Mouse (Mus musculus) neural tube, embryonic 15.5 days (tissue): ENCODE results near the gene Thoc6. TPM values are rescaled to one million over a fixed set of nuclear protein-coding genes. Genes with fewer than 3 reads are reported as not detected.

Experiments used
- ATAC-seq: fragments of 200-750 bp; cut with Nextera tagmentation; 2 replicates; pipeline ENCODE4 v1.8.0; 2017; ENCODE audit warnings: mild to moderate bottlenecking, moderate TSS enrichment, moderate library complexity; ENCODE audit not compliant: low FRiP score
- H3K27ac ChIP-seq: fragments of 300-500 bp; sonication (generic); replicated peaks from 2 replicates; pipeline ENCODE4 v1.5.1; 2015; ENCODE audit warnings: mild to moderate bottlenecking, inconsistent platforms
- H3K27me3 ChIP-seq: fragments of 300-500 bp; sonication (generic); replicated peaks from 2 replicates; pipeline ENCODE4 v1.6.1; 2015; ENCODE audit warnings: inconsistent platforms
- H3K36me3 ChIP-seq: fragments of 300-500 bp; sonication (generic); 2 replicates; pipeline ENCODE4 v1.6.1; 2015; ENCODE audit warnings: inconsistent platforms
- H3K4me1 ChIP-seq: fragments of 300-500 bp; sonication (generic); 2 replicates; pipeline ENCODE4 v1.6.1; 2015; ENCODE audit warnings: inconsistent platforms
- H3K4me2 ChIP-seq: fragments of 300-500 bp; sonication (generic); 2 replicates; pipeline ENCODE4 v1.6.1; 2015; ENCODE audit warnings: inconsistent platforms, mild to moderate bottlenecking, moderate library complexity
- H3K4me3 ChIP-seq: fragments of 300-500 bp; sonication (generic); replicated peaks from 2 replicates; pipeline ENCODE4 v1.5.1; 2015; ENCODE audit warnings: mild to moderate bottlenecking, inconsistent platforms
- H3K9ac ChIP-seq: fragments of 300-500 bp; sonication (generic); replicated peaks from 2 replicates; pipeline ENCODE4 v1.6.1; 2015; ENCODE audit warnings: mild to moderate bottlenecking, inconsistent platforms
- H3K9me3 ChIP-seq: fragments of 300-500 bp; sonication (generic); replicated peaks from 2 replicates; pipeline ENCODE4 v1.6.1; 2016; ENCODE audit warnings: inconsistent platforms
- WGBS: fragments of 180-500 bp; shearing (Covaris S2); methylation state at CpG from one replicate; pipeline ENCODE4 v1.1.7; 2015; ENCODE audit warnings: mixed read lengths; 5-methylcytosine and 5-hydroxymethylcytosine counted together
- polyA plus RNA-seq: library from polyadenylated mRNA; unstranded; fragments of >200 nt; fragmentation: Nextera tagmentation; extraction: Ambion mirVana; gene quantifications from 2 replicates; pipeline ENCODE4 v1.2.1, GENCODE M21; 2015

Thoc6 gene
- polyA plus RNA-seq, 1 experiment from 2014 or later, result 44.1 TPM

- Histone ChIP-seq H3K9ac (no peak overlapping the region), H3K27ac (no peak overlapping the region), H3K4me3 (no peak overlapping the region), H3K27me3 (peaks cover 25% of the 10 kb centered on the region), H3K36me3 (no peaks in the 10 kb centered on the region), H3K4me1 (peaks cover 12% of the 10 kb centered on the region), H3K4me2 (no peak overlapping the region), H3K9me3 (no peaks in the 10 kb centered on the region)
- ATAC-seq, result no peak
- WGBS, result 12% methylated on average over 3 of the region's 3 CpGs
These were observed 22.1 kb upstream of the Thoc6 start for GRCm38 (mm10) chr17:23695801-23696200.

GRCm38 (mm10) chr17:23694491-23694890, 20.8 kb upstream of the Thoc6 start:
- WGBS, result 71% methylated on average over 1 of the region's 1 CpGs
- no peaks in the 10 kb centered on the region for H3K9me3 ChIP-seq
- no peaks in the 10 kb centered on the region for H3K36me3 ChIP-seq
- peaks cover 25% of the 10 kb centered on the region for H3K27me3 ChIP-seq
- peaks cover 7% of the 10 kb centered on the region for H3K4me1 ChIP-seq
- H3K4me3 ChIP-seq, result no peak overlapping the region
- no peak overlapping the region for H3K27ac ChIP-seq
- no peak overlapping the region for H3K9ac ChIP-seq
- H3K4me2 ChIP-seq, result no peak overlapping the region
- no peak for ATAC-seq

GRCm38 (mm10) chr17:23683856-23684672, 10.4 kb upstream of the Thoc6 start, which contains the start of gene Cldn9:
TSS of gene Cldn9 (minus strand) at chr17:23684026.
- Histone ChIP-seq H3K27ac (no peak within 1 kb of the TSS), H3K4me2 (no peak within 1 kb of the TSS), H3K9ac (no peak within 1 kb of the TSS), H3K9me3 (no peaks in the 10 kb centered on the region), H3K36me3 (no peaks in the 10 kb centered on the region), H3K4me3 (no peak within 1 kb of the TSS), H3K27me3 (peaks cover 60% of the 10 kb centered on the region), H3K4me1 (peaks cover 11% of the 10 kb centered on the region)
- WGBS, result 12% methylated on average over 15 of the region's 15 CpGs
- ATAC-seq, result no peak

GRCm38 (mm10) chr17:23683226-23683625, 9.5 kb upstream of the Thoc6 start:
- Histone ChIP-seq H3K27ac (no peak overlapping the region), H3K4me2 (no peak overlapping the region), H3K27me3 (peaks cover 68% of the 10 kb centered on the region), H3K4me1 (peaks cover 11% of the 10 kb centered on the region), H3K9ac (no peak overlapping the region), H3K36me3 (no peaks in the 10 kb centered on the region), H3K9me3 (no peaks in the 10 kb centered on the region), H3K4me3 (no peak overlapping the region)
- ATAC-seq, result 0 out of 2 replicates have a peak, but pooled peaks have one; percentile 35
- 16% methylated on average over 15 of the region's 15 CpGs for WGBS

GRCm38 (mm10) chr17:23682530-23682929, 8.8 kb upstream of the Thoc6 start:
- Histone ChIP-seq H3K27ac (no peak overlapping the region), H3K9me3 (no peaks in the 10 kb centered on the region), H3K4me3 (no peak overlapping the region), H3K4me1 (peaks cover 13% of the 10 kb centered on the region), H3K4me2 (no peak overlapping the region), H3K9ac (no peak overlapping the region), H3K36me3 (no peaks in the 10 kb centered on the region), H3K27me3 (peaks cover 74% of the 10 kb centered on the region)
- ATAC-seq, result no peak
- 65% methylated on average over 3 of the region's 3 CpGs for WGBS

- ATAC-seq, result no peak
- H3K4me3 ChIP-seq, result no peak overlapping the region
- no peaks in the 10 kb centered on the region for H3K9me3 ChIP-seq
- no peak overlapping the region for H3K27ac ChIP-seq
- peaks cover 18% of the 10 kb centered on the region for H3K4me1 ChIP-seq
- H3K4me2 ChIP-seq, result no peak overlapping the region
- no peaks in the 10 kb centered on the region for H3K36me3 ChIP-seq
- WGBS, result 65% methylated on average over 4 of the region's 4 CpGs
- H3K27me3 ChIP-seq, result peaks cover 75% of the 10 kb centered on the region
- H3K9ac ChIP-seq, result no peak overlapping the region
These were observed 8.4 kb upstream of the Thoc6 start for GRCm38 (mm10) chr17:23682092-23682491.

GRCm38 (mm10) chr17:23681086-23681485, 7.4 kb upstream of the Thoc6 start:
- Histone ChIP-seq H3K4me3 (no peak overlapping the region), H3K4me1 (peaks cover 28% of the 10 kb centered on the region), H3K9ac (no peak overlapping the region), H3K9me3 (no peaks in the 10 kb centered on the region), H3K27ac (no peak overlapping the region), H3K36me3 (no peaks in the 10 kb centered on the region), H3K27me3 (peaks cover 83% of the 10 kb centered on the region), H3K4me2 (no peak overlapping the region)
- no peak for ATAC-seq
- WGBS, result 77% methylated on average over 10 of the region's 10 CpGs

GRCm38 (mm10) chr17:23680336-23680735, 6.7 kb upstream of the Thoc6 start:
- no peak for ATAC-seq
- 66% methylated on average over 9 of the region's 9 CpGs for WGBS
- Histone ChIP-seq H3K27ac (no peak overlapping the region), H3K36me3 (no peaks in the 10 kb centered on the region), H3K9ac (no peak overlapping the region), H3K27me3 (peaks cover 89% of the 10 kb centered on the region), H3K4me1 (peaks cover 35% of the 10 kb centered on the region), H3K4me2 (no peak overlapping the region), H3K4me3 (no peak overlapping the region), H3K9me3 (no peaks in the 10 kb centered on the region)

- Histone ChIP-seq H3K36me3 (no peaks in the 10 kb centered on the region), H3K4me3 (0 out of 2 replicates have a peak within 1 kb of the TSS, but pooled peaks have one; percentile 0), H3K27me3 (peaks cover 86% of the 10 kb centered on the region), H3K4me2 (peak within 1 kb of the TSS; percentile 11), H3K4me1 (peaks cover 46% of the 10 kb centered on the region), H3K9me3 (no peaks in the 10 kb centered on the region), H3K9ac (no peak within 1 kb of the TSS), H3K27ac (no peak within 1 kb of the TSS)
- 3% methylated on average over 38 of the region's 38 CpGs for WGBS
- no peak for ATAC-seq
These were observed 5.6 kb upstream of the Thoc6 start, which contains the start of gene Cldn6 for GRCm38 (mm10) chr17:23679127-23679835. TSS of gene Cldn6 (plus strand) at chr17:23679249.

- Histone ChIP-seq H3K4me3 (peak within 1 kb of the TSS; percentile 53), H3K4me2 (peak within 1 kb of the TSS; percentile 95), H3K9me3 (no peaks in the 10 kb centered on the region), H3K4me1 (peaks cover 54% of the 10 kb centered on the region), H3K9ac (peak within 1 kb of the TSS; percentile 57), H3K36me3 (no peaks in the 10 kb centered on the region), H3K27me3 (peaks cover 66% of the 10 kb centered on the region), H3K27ac (no peak within 1 kb of the TSS)
- ATAC-seq, result peak; percentile 21; the same call in 1 of the 2 replicates
- WGBS, result under 1% methylated on average over 34 of the region's 34 CpGs
These were observed 3.6 kb upstream of the Thoc6 start, which contains the start of gene Tnfrsf12a for GRCm38 (mm10) chr17:23677236-23677679. TSS of gene Tnfrsf12a (minus strand) at chr17:23677468.

GRCm38 (mm10) chr17:23676473-23677031, 2.9 kb upstream of the Thoc6 start:
- Histone ChIP-seq H3K9me3 (no peaks in the 10 kb centered on the region), H3K27ac (no peak overlapping the region), H3K4me3 (peak overlapping the region; percentile 53), H3K4me1 (peaks cover 57% of the 10 kb centered on the region), H3K9ac (peak overlapping the region; percentile 57), H3K36me3 (no peaks in the 10 kb centered on the region), H3K4me2 (peak overlapping the region; percentile 95), H3K27me3 (peaks cover 59% of the 10 kb centered on the region)
- under 1% methylated on average over 35 of the region's 37 CpGs for WGBS
- no peak for ATAC-seq
